Mouse (Mus musculus): ENCODE measurements at regions not wholly inside any gene's neighbourhood (a gene's known extent, or its start where the extent isn't known, plus 50 kb on each side); places are given as distances from the start of the nearest gene placed in this dataset.

- no peak overlapping the region for H3K4me3 ChIP-seq (ENCODE audit: control insufficient read depth in 1 of 2, insufficient read depth in 1 of 2, low read depth in 2 of 2, low read length in 2 of 2)
- no peak overlapping the region for H3K27ac ChIP-seq (ENCODE audit: control insufficient read depth, low read depth, low read length)
- H3K36me3 ChIP-seq (ENCODE audit: control insufficient read depth in 1 of 2, insufficient read depth in 2 of 2, low read length in 2 of 2), result no peaks in the 10 kb centered on the region
- H3K9me3 ChIP-seq (replicated peaks; ENCODE audit: insufficient read depth, low read length), result no peaks in the 10 kb centered on the region
- no peaks in the 10 kb centered on the region for H3K27me3 ChIP-seq (ENCODE audit: control insufficient read depth in 1 of 2, insufficient read depth in 2 of 2, low read length in 2 of 2)
- H3K4me1 ChIP-seq (ENCODE audit: control insufficient read depth in 1 of 2, insufficient read depth in 2 of 2, low read length in 2 of 2), result no peaks in the 10 kb centered on the region
- no peak overlapping the region for H3K9ac ChIP-seq (ENCODE audit: control insufficient read depth, low read depth, low read length, poor library complexity, severe bottlenecking)
- TF ChIP-seq MAFK (IDR thresholded peaks at IDR 0.05; ENCODE audit: borderline replicate concordance, low read depth, low read length) (no peak), ZMIZ1 (IDR thresholded peaks at IDR 0.05; ENCODE audit: low read depth, low read length) (no peak), EP300 (IDR thresholded peaks at IDR 0.05; ENCODE audit: low read depth in 1 of 2, low read length in 2 of 2) (no peak), RCOR1 (IDR thresholded peaks at IDR 0.05; ENCODE audit: low read depth, low read length) (no peak), ETS1 (IDR thresholded peaks at IDR 0.05; ENCODE audit: low read depth, low read length) (no peak), MYB (IDR thresholded peaks at IDR 0.05; ENCODE audit: low read depth, low read length) (no peak), MEF2A (IDR thresholded peaks at IDR 0.05; ENCODE audit: extremely low read depth, insufficient replicate concordance, low read depth, low read length, poor library complexity, severe bottlenecking) (no peak), NELFE (IDR thresholded peaks at IDR 0.05; ENCODE audit: low read depth, low read length) (no peak), CHD1 (IDR thresholded peaks at IDR 0.05; ENCODE audit: low read depth, low read length) (no peak), MAZ (IDR thresholded peaks at IDR 0.05; ENCODE audit: low read depth, low read length) (no peak), GABPA (IDR thresholded peaks at IDR 0.05; ENCODE audit: low read depth, low read length) (no peak), NRF1 (IDR thresholded peaks at IDR 0.05; ENCODE audit: insufficient read depth, low read depth, low read length, poor library complexity, severe bottlenecking) (no peak), SMC3 (IDR thresholded peaks at IDR 0.05; ENCODE audit: low read depth, low read length) (no peak), USF1 (IDR thresholded peaks at IDR 0.05; ENCODE audit: low read depth, low read length) (no peak), USF2 (IDR thresholded peaks at IDR 0.05; ENCODE audit: borderline replicate concordance in 1 of 2, insufficient read depth in 1 of 2, low read depth in 1 of 2, low read length in 2 of 2) (no peak), TAL1 (IDR thresholded peaks at IDR 0.05; ENCODE audit: low read length) (no peak), BHLHE40 (IDR thresholded peaks at IDR 0.05; ENCODE audit: borderline replicate concordance, low read depth, low read length) (no peak)
- no peak for DNase-seq (ENCODE audit: low read depth, low spot score)
- H3K79me2 ChIP-seq (ENCODE audit: control insufficient read depth, insufficient read depth, low read length, poor library complexity), result no peaks in the 10 kb centered on the region
These were observed 79.1 kb downstream of the Ifi44 start for GRCm38 (mm10) chr3:151670628-151671027.

- no peak overlapping the region for H3K4me3 ChIP-seq (ENCODE audit: control insufficient read depth in 1 of 2, insufficient read depth in 1 of 2, low read depth in 2 of 2, low read length in 2 of 2)
- H3K9ac ChIP-seq (ENCODE audit: control insufficient read depth, low read depth, low read length, poor library complexity, severe bottlenecking), result no peak overlapping the region
- no peaks in the 10 kb centered on the region for H3K36me3 ChIP-seq (ENCODE audit: control insufficient read depth in 1 of 2, insufficient read depth in 2 of 2, low read length in 2 of 2)
- H3K27ac ChIP-seq (ENCODE audit: control insufficient read depth, low read depth, low read length), result no peak overlapping the region
- H3K27me3 ChIP-seq (ENCODE audit: control insufficient read depth in 1 of 2, insufficient read depth in 2 of 2, low read length in 2 of 2), result no peaks in the 10 kb centered on the region
- no peaks in the 10 kb centered on the region for H3K79me2 ChIP-seq (ENCODE audit: control insufficient read depth, insufficient read depth, low read length, poor library complexity)
- no peak for DNase-seq (ENCODE audit: low read depth, low spot score)
- no peaks in the 10 kb centered on the region for H3K9me3 ChIP-seq (replicated peaks; ENCODE audit: insufficient read depth, low read length)
- TF ChIP-seq ETS1 (IDR thresholded peaks at IDR 0.05; ENCODE audit: low read depth, low read length), result no peak
- TF ChIP-seq ZNF384 (IDR thresholded peaks at IDR 0.05; ENCODE audit: low read depth, low read length), result no peak
- TF ChIP-seq NELFE (IDR thresholded peaks at IDR 0.05; ENCODE audit: low read depth, low read length), result no peak
- TF ChIP-seq EP300 (IDR thresholded peaks at IDR 0.05; ENCODE audit: low read depth in 1 of 2, low read length in 2 of 2), result no peak
- no peak for TF ChIP-seq CTCF (IDR thresholded peaks at IDR 0.05 in 2 of 3, conservative IDR thresholded peaks at IDR 0.05 in 1 of 3; ENCODE audit: control insufficient read depth in 1 of 3, insufficient read depth in 1 of 3, low read depth in 2 of 3, low read length in 3 of 3, poor library complexity in 1 of 3, severe bottlenecking in 1 of 3)
- no peak for TF ChIP-seq HCFC1 (IDR thresholded peaks at IDR 0.05; ENCODE audit: low read depth, low read length)
- no peak for TF ChIP-seq NRF1 (IDR thresholded peaks at IDR 0.05; ENCODE audit: insufficient read depth, low read depth, low read length, poor library complexity, severe bottlenecking)
- TF ChIP-seq POLR2AphosphoS5 (IDR thresholded peaks at IDR 0.05; ENCODE audit: borderline replicate concordance, low read depth, low read length), result no peak
- TF ChIP-seq UBTF (IDR thresholded peaks at IDR 0.05; ENCODE audit: borderline replicate concordance, insufficient read depth, low read depth, low read length), result no peak
- no peak for TF ChIP-seq USF2 (IDR thresholded peaks at IDR 0.05; ENCODE audit: borderline replicate concordance in 1 of 2, insufficient read depth in 1 of 2, low read depth in 1 of 2, low read length in 2 of 2)
- TF ChIP-seq MAZ (IDR thresholded peaks at IDR 0.05; ENCODE audit: low read depth, low read length), result no peak
- no peak for TF ChIP-seq RCOR1 (IDR thresholded peaks at IDR 0.05; ENCODE audit: low read depth, low read length)
- TF ChIP-seq BHLHE40 (IDR thresholded peaks at IDR 0.05; ENCODE audit: borderline replicate concordance, low read depth, low read length), result no peak
- no peak for TF ChIP-seq USF1 (IDR thresholded peaks at IDR 0.05; ENCODE audit: low read depth, low read length)
- no peak for TF ChIP-seq KAT2A (conservative IDR thresholded peaks at IDR 0.05; ENCODE audit: low read depth, low read length)
- TF ChIP-seq SIN3A (IDR thresholded peaks at IDR 0.05; ENCODE audit: low read length), result no peak
- no peak for TF ChIP-seq MEF2A (IDR thresholded peaks at IDR 0.05; ENCODE audit: extremely low read depth, insufficient replicate concordance, low read depth, low read length, poor library complexity, severe bottlenecking)
- no peaks in the 10 kb centered on the region for H3K4me1 ChIP-seq (ENCODE audit: control insufficient read depth in 1 of 2, insufficient read depth in 2 of 2, low read length in 2 of 2)
These were observed 96.5 kb downstream of the Ifi44 start for GRCm38 (mm10) chr3:151653298-151653697.
